Comparison of ENCODE assay signal across 22 mouse cellular contexts in genomic region chr9:71185285-71185684, GRCm38 (mm10). TPM values are rescaled to one million over a fixed set of nuclear protein-coding genes. Genes with fewer than 3 reads are reported as not detected.
A peak's percentile ranks its signal among the peaks of the same experiment; 100 is the strongest.
DNase-seq lines count a peak whose midpoint lies in the region; ATAC-seq and TF ChIP-seq lines count a peak whose summit lies in the region.
"Had no signal": no experiment of that assay in that cellular context is flagged by ENCODE, and none has a peak within 500 bp of the region (broad histone marks: within the 10 kb centered on the region; RNA-seq: fewer than 3 reads in every experiment).

No protein-coding gene starts in this region.

- no peak for TF ChIP-seq CTCF in G1E (IDR thresholded peaks at IDR 0.05; ENCODE audit: low read depth, low read length)
- TF ChIP-seq CTCF in MEL (IDR thresholded peaks at IDR 0.05 in 2 of 3, conservative IDR thresholded peaks at IDR 0.05 in 1 of 3; ENCODE audit: control insufficient read depth in 1 of 3, insufficient read depth in 1 of 3, low read depth in 2 of 3, low read length in 3 of 3, poor library complexity in 1 of 3, severe bottlenecking in 1 of 3) = no peak

- no peaks in the 10 kb centered on the region for H3K79me2 ChIP-seq in MEL (ENCODE audit: control insufficient read depth, insufficient read depth, low read length, poor library complexity)

- peak overlapping the region; percentile 20; the same call in 1 of the 2 replicates for H3K27ac ChIP-seq in liver, embryonic 13.5 days
- H3K27ac ChIP-seq in liver, embryonic 11.5 days (ENCODE audit: low read depth, low read length) = no peak overlapping the region
- no peak overlapping the region for H3K27ac ChIP-seq in MEL (ENCODE audit: control insufficient read depth, low read depth, low read length)

- peaks cover 63% of the 10 kb centered on the region for H3K4me1 ChIP-seq in liver, embryonic 13.5 days (replicated peaks)
- peaks cover 5% of the 10 kb centered on the region for H3K4me1 ChIP-seq in liver, embryonic 11.5 days (replicated peaks; ENCODE audit: control insufficient read depth, insufficient read depth, low read length)
- H3K4me1 ChIP-seq in G1E (ENCODE audit: insufficient read depth, low read depth, low read length) (peaks cover 43% of the 10 kb centered on the region), MEL (ENCODE audit: control insufficient read depth in 1 of 2, insufficient read depth in 2 of 2, low read length in 2 of 2) (peaks cover 14 to 17% of the 10 kb centered on the region in 2 experiments)

- ATAC-seq in liver, embryonic 13.5 days (ENCODE audit: low read depth) = no peak
- no peak for ATAC-seq in liver, embryonic 11.5 days (replicated peaks; ENCODE audit: low FRiP score)
- ATAC-seq in G1E (ENCODE audit: extremely low read depth, insufficient number of reproducible peaks, low FRiP score, poor library complexity, severe bottlenecking) = peak; percentile 25; the same call in 1 of the 2 replicates
- ATAC-seq: activated CD4-positive, CD25-positive, alpha-beta regulatory T cell, adult 4 months; CD4-positive, CD25-positive, alpha-beta regulatory T cell, adult 4 months; Patski had no signal

- H3K4me3 ChIP-seq in liver, embryonic 13.5 days (replicated peaks) = no peak overlapping the region
- H3K4me3 ChIP-seq in liver, embryonic 11.5 days (ENCODE audit: low read depth, low read length) = no peak overlapping the region
- H3K4me3 ChIP-seq in G1E (ENCODE audit: low read depth, low read length) (no peak overlapping the region), MEL (ENCODE audit: control insufficient read depth in 1 of 2, insufficient read depth in 1 of 2, low read depth in 2 of 2, low read length in 2 of 2) (no peak overlapping the region)

- H3K27me3 ChIP-seq in liver, embryonic 13.5 days = no peaks in the 10 kb centered on the region
- H3K27me3 ChIP-seq in liver, embryonic 11.5 days (replicated peaks; ENCODE audit: control insufficient read depth, insufficient read depth, low read length) = no peaks in the 10 kb centered on the region
- H3K27me3 ChIP-seq in G1E (ENCODE audit: insufficient read depth, low read length) (no peaks in the 10 kb centered on the region), MEL (ENCODE audit: control insufficient read depth in 1 of 2, insufficient read depth in 2 of 2, low read length in 2 of 2) (no peaks in the 10 kb centered on the region)
- H3K27me3 ChIP-seq: CH12.LX had no signal

- no peak for DNase-seq in liver, embryonic 13.5 days
- DNase-seq in liver, embryonic 11.5 days (ENCODE audit: low spot score) = no peak
- DNase-seq in G1E (ENCODE audit: low spot score) = no peak
- no peak for DNase-seq in MEL (ENCODE audit: low read depth, low spot score)
- no peak for DNase-seq in frontal cortex, postnatal 25 days (ENCODE audit: low spot score in 2 of 2)
- no peak for DNase-seq in kidney, postnatal 14 days
- DNase-seq: adrenal gland, adult 2 months; adrenal gland, adult 8-10 months; adrenal gland, postnatal 10 days; adrenal gland, postnatal 14 days; adrenal gland, postnatal 25 days; adrenal gland, postnatal 36 days; B cell, adult 2 months; cerebellum, adult 11 months; cerebellum, adult 11-12 months; cerebellum, adult 18-20 months; cerebellum, adult 2 months; cerebellum, adult 8-10 months had no signal

- no peaks in the 10 kb centered on the region for H3K9me3 ChIP-seq in liver, embryonic 13.5 days (replicated peaks)
- no peaks in the 10 kb centered on the region for H3K9me3 ChIP-seq in liver, embryonic 11.5 days (ENCODE audit: control insufficient read depth, low read length)
- no peaks in the 10 kb centered on the region for H3K9me3 ChIP-seq in G1E (replicated peaks)
- no peaks in the 10 kb centered on the region for H3K9me3 ChIP-seq in MEL (replicated peaks; ENCODE audit: insufficient read depth, low read length)

- H3K36me3 ChIP-seq in liver, embryonic 13.5 days = no peaks in the 10 kb centered on the region
- H3K36me3 ChIP-seq in liver, embryonic 11.5 days (ENCODE audit: control insufficient read depth, insufficient read depth, low read length) = no peaks in the 10 kb centered on the region
- H3K36me3 ChIP-seq in G1E (replicated peaks) (no peaks in the 10 kb centered on the region), MEL (ENCODE audit: control insufficient read depth in 1 of 2, insufficient read depth in 2 of 2, low read length in 2 of 2) (peaks cover 0 to 34% of the 10 kb centered on the region in 2 experiments; a peak in 2 of 4 replicates)

- no peak for TF ChIP-seq RAD21 in MEL (IDR thresholded peaks at IDR 0.05; ENCODE audit: low read depth, low read length)

- H3K9ac ChIP-seq in liver, embryonic 13.5 days = no peak overlapping the region
- no peak overlapping the region for H3K9ac ChIP-seq in liver, embryonic 11.5 days (ENCODE audit: low read depth, low read length)
- no peak overlapping the region for H3K9ac ChIP-seq in MEL (ENCODE audit: control insufficient read depth, low read depth, low read length, poor library complexity, severe bottlenecking)

- peak; percentile 69 to 85 for TF ChIP-seq EP300 in MEL (IDR thresholded peaks at IDR 0.05; ENCODE audit: low read depth in 1 of 2, low read length in 2 of 2)

- no peak overlapping the region for H3K4me2 ChIP-seq in liver, embryonic 13.5 days
- no peak overlapping the region for H3K4me2 ChIP-seq in liver, embryonic 11.5 days

- TF ChIP-seq POLR2A in MEL (IDR thresholded peaks at IDR 0.05; ENCODE audit: control insufficient read depth in 1 of 2, insufficient read depth in 1 of 2, low read depth in 1 of 2, low read length in 2 of 2, poor library complexity in 1 of 2) = no peak

TF ChIP-seq in MEL, 35 proteins besides CTCF, POLR2A, EP300 and RAD21:
- TF ChIP-seq TCF12 (IDR thresholded peaks at IDR 0.05; ENCODE audit: low read depth, low read length) = peak; percentile 77
- TF ChIP-seq TAL1 (IDR thresholded peaks at IDR 0.05; ENCODE audit: low read length) = no peak
- TF ChIP-seq BHLHE40 (IDR thresholded peaks at IDR 0.05; ENCODE audit: borderline replicate concordance, low read depth, low read length) = peak; percentile 37; the same call in 1 of the 2 replicates
- TF ChIP-seq MEF2A (IDR thresholded peaks at IDR 0.05; ENCODE audit: extremely low read depth, insufficient replicate concordance, low read depth, low read length, poor library complexity, severe bottlenecking) = 0 out of 2 replicates have a peak, but pooled peaks have one; percentile 12
- no peak for TF ChIP-seq E2F4 (IDR thresholded peaks at IDR 0.05; ENCODE audit: borderline replicate concordance, low read depth, low read length)
- peak; percentile 88 for TF ChIP-seq MAFK (IDR thresholded peaks at IDR 0.05; ENCODE audit: borderline replicate concordance, low read depth, low read length)
- TF ChIP-seq USF1 (IDR thresholded peaks at IDR 0.05; ENCODE audit: low read depth, low read length) = no peak
- TF ChIP-seq SMC3 (IDR thresholded peaks at IDR 0.05; ENCODE audit: low read depth, low read length) = no peak
- peak; percentile 40 for TF ChIP-seq RCOR1 (IDR thresholded peaks at IDR 0.05; ENCODE audit: low read depth, low read length)
- peak; percentile 80 for TF ChIP-seq ETS1 (IDR thresholded peaks at IDR 0.05; ENCODE audit: low read depth, low read length)
- TF ChIP-seq GATA1 (IDR thresholded peaks at IDR 0.05; ENCODE audit: low read depth, low read length) = peak; percentile 89
- TF ChIP-seq POLR2AphosphoS5 (IDR thresholded peaks at IDR 0.05; ENCODE audit: borderline replicate concordance, low read depth, low read length) = no peak

RNA-seq across cellular contexts. Expression of gene Aqp9, which starts 16.8 kb away (rescaled TPM):
- 8.3 and 9.3 TPM in 2 replicates for polyA plus RNA-seq in liver, embryonic 13.5 days (2015; fragmentation: Nextera tagmentation; extraction: Ambion mirVana)
- polyA plus RNA-seq in liver, embryonic 11.5 days (2014; fragmentation: Nextera tagmentation; extraction: Ambion mirVana) = 13.6 and 15.2 TPM in 2 replicates
- total RNA-seq in G1E (2014; fragmentation: Nextera tagmentation) (2.8 and 4.9 TPM in 2 replicates), G1E (2017) (1.9 and 2.2 TPM in 2 replicates), MEL (2012; rRNA removed) (64.8 and 74.3 TPM in 2 replicates)
- polyA plus RNA-seq in G1E (2012) (0.04 and 0.05 TPM in 2 replicates), MEL (2012; ENCODE audit: insufficient read depth in 1 of 2, insufficient read length in 2 of 2, low read depth in 1 of 2, low replicate concordance in 2 of 2, missing spikeins in 1 of 2) (10 to 100 TPM in 1 of 2 experiments, not detected in 1; 76.1 TPM)

RNA-seq across cellular contexts. Expression of gene Aldh1a2, which starts 30.3 kb away (rescaled TPM):
- 2.0 and 2.8 TPM in 2 replicates for polyA plus RNA-seq in liver, embryonic 13.5 days (2015; fragmentation: Nextera tagmentation; extraction: Ambion mirVana)
- 19.6 and 24.3 TPM in 2 replicates for polyA plus RNA-seq in liver, embryonic 11.5 days (2014; fragmentation: Nextera tagmentation; extraction: Ambion mirVana)
- total RNA-seq in G1E (2014; fragmentation: Nextera tagmentation) (not detected in 2 replicates), G1E (2017) (not detected in 2 replicates), MEL (2012; rRNA removed) (not detected in 2 replicates)
- polyA plus RNA-seq in G1E (2012) (not detected in 2 replicates), MEL (2012; ENCODE audit: insufficient read depth in 1 of 2, insufficient read length in 2 of 2, low read depth in 1 of 2, low replicate concordance in 2 of 2, missing spikeins in 1 of 2) (not detected)
- polyA plus RNA-seq: activated CD4-positive, CD25-positive, alpha-beta regulatory T cell, adult 4 months; CD4-positive, CD25-positive, alpha-beta regulatory T cell, adult 4 months had no signal
